Mouse (Mus musculus) E14TG2a.4 (cell line): Measurements from ENCODE around the gene Taok1.
A peak's percentile ranks its signal among the peaks of the same experiment; 100 is the strongest.

Source experiments
- CTCF ChIP-seq: conservative IDR thresholded peaks from 2 replicates; pipeline ENCODE4 v1.5.1; 2014; ENCODE audit warnings: low read length
- NANOG ChIP-seq: IDR thresholded peaks from 2 replicates; pipeline ENCODE4 v1.6.1; 2014; ENCODE audit warnings: borderline replicate concordance, low read length, mixed read lengths

GRCm38 (mm10) chr11:77491123-77491501, 116.5 kb downstream of the Taok1 start:
- TF ChIP-seq CTCF (peak; percentile 92), NANOG (no peak)
